Mouse (Mus musculus): ENCODE results near the gene Abcb1a. TPM values are rescaled to one million over a fixed set of nuclear protein-coding genes. Genes with fewer than 3 reads are reported as not detected.
A peak's percentile ranks its signal among the peaks of the same experiment; 100 is the strongest.

Gene Abcb1a
- total and polyA plus RNA-seq, 2 experiments: 2.2 to 12.5 TPM

DNA sequence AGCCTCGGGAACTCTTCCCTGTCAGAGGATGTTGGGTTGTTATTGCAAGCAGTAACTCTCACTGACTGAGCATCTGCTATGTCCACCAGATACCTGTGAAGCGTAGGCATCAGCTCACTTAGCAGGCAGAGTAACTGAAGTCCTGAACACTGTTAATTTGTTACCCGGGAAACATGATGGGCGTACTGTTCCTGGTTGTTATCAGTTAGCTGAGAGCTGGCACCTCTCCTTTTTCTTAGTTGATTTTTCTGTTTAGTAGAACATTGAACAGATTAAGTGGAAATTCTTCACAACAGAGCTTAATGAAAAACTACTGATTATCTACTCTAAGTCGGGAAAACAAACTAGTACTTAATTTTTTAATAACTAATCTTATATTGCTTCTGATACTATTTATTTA, 27.7 kb downstream of the Abcb1a start:
- Histone ChIP-seq H3K9ac (ENCODE audit: low read depth, low read length) (no peak overlapping the region), H3K4me3 (ENCODE audit: insufficient read depth, low read depth, low read length) (no peak overlapping the region), H3K4me1 (ENCODE audit: control insufficient read depth, insufficient read depth, low read length) (peaks cover 6% of the 10 kb centered on the region; the same call in 1 of the 2 replicates), H3K79me2 (ENCODE audit: control insufficient read depth, insufficient read depth, low read length) (no peaks in the 10 kb centered on the region), H3K27ac (replicated peaks; ENCODE audit: insufficient read depth, low read depth, low read length) (no peak overlapping the region), H3K36me3 (ENCODE audit: control insufficient read depth, insufficient read depth, low read length) (no peaks in the 10 kb centered on the region), H3K27me3 (ENCODE audit: control insufficient read depth, insufficient read depth, low read length) (no peaks in the 10 kb centered on the region)
- DNase-seq (ENCODE audit: extremely low read depth, low read depth, low spot score): peak; percentile 81
- TF ChIP-seq CTCF (IDR thresholded peaks at IDR 0.05; ENCODE audit: low read depth, low read length): no peak
- no peak for TF ChIP-seq POLR2A (IDR thresholded peaks at IDR 0.05; ENCODE audit: extremely low read depth, insufficient read depth, low read length)
- WGBS: 38% methylated on average over 5 of the region's 5 CpGs

DNA sequence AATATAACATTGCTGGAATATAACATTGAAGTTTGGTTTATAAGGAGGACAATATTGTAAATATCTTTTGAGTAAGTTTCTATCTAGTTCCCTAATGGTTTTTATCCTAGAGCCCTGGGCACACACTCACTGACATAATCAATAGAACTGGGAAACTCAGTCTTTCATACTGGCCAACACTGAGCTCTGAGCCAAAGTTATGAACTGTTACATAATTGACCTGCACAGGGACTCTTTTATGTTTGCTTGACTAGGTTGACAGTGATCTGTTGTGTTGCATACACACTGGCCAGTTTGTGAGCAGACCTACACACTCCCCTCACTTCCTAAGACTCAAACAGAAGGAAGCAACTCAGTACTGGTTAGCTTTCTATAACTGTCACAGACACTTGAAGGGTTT, 56.2 kb downstream of the Abcb1a start:
- Histone ChIP-seq H3K27me3 (ENCODE audit: control insufficient read depth, insufficient read depth, low read length) (no peaks in the 10 kb centered on the region), H3K4me3 (ENCODE audit: insufficient read depth, low read depth, low read length) (no peak overlapping the region), H3K4me1 (ENCODE audit: control insufficient read depth, insufficient read depth, low read length) (peaks cover 4% of the 10 kb centered on the region), H3K36me3 (ENCODE audit: control insufficient read depth, insufficient read depth, low read length) (no peaks in the 10 kb centered on the region), H3K27ac (replicated peaks; ENCODE audit: insufficient read depth, low read depth, low read length) (no peak overlapping the region), H3K9ac (ENCODE audit: low read depth, low read length) (no peak overlapping the region), H3K79me2 (ENCODE audit: control insufficient read depth, insufficient read depth, low read length) (no peaks in the 10 kb centered on the region)
- DNase-seq (ENCODE audit: extremely low read depth, low read depth, low spot score): peak; percentile 91
- TF ChIP-seq CTCF (IDR thresholded peaks at IDR 0.05; ENCODE audit: low read depth, low read length) (no peak), POLR2A (IDR thresholded peaks at IDR 0.05; ENCODE audit: extremely low read depth, insufficient read depth, low read length) (no peak)

DNA sequence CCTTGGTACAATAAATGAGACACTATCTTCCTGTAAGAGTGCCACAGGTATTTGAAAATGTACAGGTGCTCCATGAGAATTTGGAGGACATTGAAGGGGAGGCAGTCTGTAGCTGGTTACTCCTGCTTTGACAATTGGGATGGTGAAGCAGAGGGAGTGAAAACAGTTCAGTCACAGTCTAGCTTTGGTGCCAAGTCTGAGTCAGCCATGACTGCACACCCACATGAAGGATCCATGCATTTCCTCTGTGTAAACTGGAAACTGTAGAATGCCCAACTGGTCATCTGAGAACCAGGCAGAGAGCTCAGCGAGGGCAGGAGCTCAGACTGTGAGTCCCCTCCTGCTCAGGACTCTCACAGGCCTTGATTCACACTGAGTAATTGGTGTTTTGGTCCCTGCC, 59.7 kb downstream of the Abcb1a start:
- DNase-seq (ENCODE audit: extremely low read depth, low read depth, low spot score): no peak
- H3K9ac ChIP-seq (ENCODE audit: low read depth, low read length): no peak overlapping the region
- H3K27me3 ChIP-seq (ENCODE audit: control insufficient read depth, insufficient read depth, low read length): no peaks in the 10 kb centered on the region
- H3K27ac ChIP-seq (replicated peaks; ENCODE audit: insufficient read depth, low read depth, low read length): no peak overlapping the region
- TF ChIP-seq CTCF (IDR thresholded peaks at IDR 0.05; ENCODE audit: low read depth, low read length): no peak
- TF ChIP-seq POLR2A (IDR thresholded peaks at IDR 0.05; ENCODE audit: extremely low read depth, insufficient read depth, low read length): no peak
- WGBS: 83% methylated on average over 1 of the region's 1 CpGs
- no peak overlapping the region for H3K4me3 ChIP-seq (ENCODE audit: insufficient read depth, low read depth, low read length)
- peaks cover 4% of the 10 kb centered on the region for H3K4me1 ChIP-seq (ENCODE audit: control insufficient read depth, insufficient read depth, low read length)
- H3K36me3 ChIP-seq (ENCODE audit: control insufficient read depth, insufficient read depth, low read length): no peaks in the 10 kb centered on the region
- H3K79me2 ChIP-seq (ENCODE audit: control insufficient read depth, insufficient read depth, low read length): no peaks in the 10 kb centered on the region

DNA sequence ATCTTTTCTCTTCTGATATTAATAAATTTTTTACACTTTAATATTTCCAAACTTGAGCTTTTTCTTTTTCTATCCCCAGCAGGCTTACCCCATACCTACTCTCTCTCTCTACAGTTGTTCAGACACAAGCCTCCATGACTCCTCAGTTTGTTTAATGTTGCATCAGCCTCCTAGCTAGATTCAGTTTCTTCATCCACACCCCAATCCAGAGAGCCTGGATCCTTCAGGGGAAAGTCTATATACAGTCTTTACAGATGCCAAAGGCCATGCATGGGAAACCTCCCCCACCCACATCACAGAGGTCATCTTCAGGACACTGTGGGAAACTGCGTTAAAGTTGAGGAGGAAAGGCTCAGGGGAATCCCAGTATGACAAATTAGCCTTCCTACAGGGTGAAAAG, 62.3 kb downstream of the Abcb1a start:
- WGBS: 28% methylated on average over 1 of the region's 1 CpGs

DNA sequence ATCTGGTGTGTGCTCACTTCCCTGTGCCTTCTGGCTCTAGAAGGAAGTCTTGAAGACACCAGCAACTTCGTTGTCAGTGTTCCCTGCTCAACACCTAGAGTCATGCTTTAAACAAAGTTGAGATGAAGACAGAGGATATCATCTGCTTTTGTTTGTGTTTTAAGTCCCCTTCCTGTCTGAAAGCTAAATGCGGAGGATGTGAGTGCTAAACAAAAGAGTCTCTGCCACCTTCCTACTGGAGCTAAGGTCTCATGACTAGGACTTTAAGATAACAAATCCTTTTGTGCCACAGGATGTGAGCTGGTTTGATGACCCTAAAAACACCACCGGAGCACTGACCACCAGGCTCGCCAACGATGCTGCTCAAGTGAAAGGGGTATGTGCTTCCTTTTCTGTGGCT, 63.0 kb downstream of the Abcb1a start:
- H3K4me3 ChIP-seq (ENCODE audit: insufficient read depth, low read depth, low read length): no peak overlapping the region
- 75% methylated on average over 5 of the region's 5 CpGs for WGBS
- no peaks in the 10 kb centered on the region for H3K79me2 ChIP-seq (ENCODE audit: control insufficient read depth, insufficient read depth, low read length)
- no peak for TF ChIP-seq POLR2A (IDR thresholded peaks at IDR 0.05; ENCODE audit: extremely low read depth, insufficient read depth, low read length)
- TF ChIP-seq CTCF (IDR thresholded peaks at IDR 0.05; ENCODE audit: low read depth, low read length): no peak
- no peak overlapping the region for H3K9ac ChIP-seq (ENCODE audit: low read depth, low read length)
- H3K27me3 ChIP-seq (ENCODE audit: control insufficient read depth, insufficient read depth, low read length): no peaks in the 10 kb centered on the region
- DNase-seq (ENCODE audit: extremely low read depth, low read depth, low spot score): no peak
- no peak overlapping the region for H3K27ac ChIP-seq (replicated peaks; ENCODE audit: insufficient read depth, low read depth, low read length)
- H3K4me1 ChIP-seq (ENCODE audit: control insufficient read depth, insufficient read depth, low read length): no peaks in the 10 kb centered on the region
- no peaks in the 10 kb centered on the region for H3K36me3 ChIP-seq (ENCODE audit: control insufficient read depth, insufficient read depth, low read length)

More for the DNA sequence above, 62.3 kb downstream of the Abcb1a start:
- Histone ChIP-seq H3K27ac (replicated peaks; ENCODE audit: insufficient read depth, low read depth, low read length) (no peak overlapping the region), H3K36me3 (ENCODE audit: control insufficient read depth, insufficient read depth, low read length) (no peaks in the 10 kb centered on the region), H3K4me3 (ENCODE audit: insufficient read depth, low read depth, low read length) (no peak overlapping the region), H3K9ac (ENCODE audit: low read depth, low read length) (no peak overlapping the region), H3K27me3 (ENCODE audit: control insufficient read depth, insufficient read depth, low read length) (no peaks in the 10 kb centered on the region), H3K4me1 (ENCODE audit: control insufficient read depth, insufficient read depth, low read length) (no peaks in the 10 kb centered on the region), H3K79me2 (ENCODE audit: control insufficient read depth, insufficient read depth, low read length) (no peaks in the 10 kb centered on the region)
- no peak for DNase-seq (ENCODE audit: extremely low read depth, low read depth, low spot score)
- TF ChIP-seq POLR2A (IDR thresholded peaks at IDR 0.05; ENCODE audit: extremely low read depth, insufficient read depth, low read length): no peak
- no peak for TF ChIP-seq CTCF (IDR thresholded peaks at IDR 0.05; ENCODE audit: low read depth, low read length)

DNA sequence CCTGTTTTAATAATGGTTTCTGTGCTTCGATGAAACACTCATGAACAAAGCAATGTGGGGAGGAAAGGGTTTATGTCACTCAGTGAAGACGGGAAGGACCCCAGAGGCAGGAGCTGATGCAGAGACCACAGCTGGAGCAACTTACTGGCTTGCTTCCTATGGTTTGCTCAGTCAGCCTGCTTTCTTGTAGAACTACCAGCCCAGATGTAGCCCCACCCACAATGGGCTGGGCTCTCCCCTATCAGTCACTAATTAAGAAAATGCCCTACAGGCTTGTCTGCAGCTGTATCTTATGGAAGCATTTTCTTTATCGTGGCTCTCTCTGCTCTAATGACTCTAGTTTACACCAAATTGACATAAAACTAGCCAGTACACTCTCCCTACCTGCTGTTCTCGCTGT, 67.9 kb downstream of the Abcb1a start:
- Histone ChIP-seq H3K9ac (ENCODE audit: low read depth, low read length) (no peak overlapping the region), H3K36me3 (ENCODE audit: control insufficient read depth, insufficient read depth, low read length) (no peaks in the 10 kb centered on the region), H3K4me3 (ENCODE audit: insufficient read depth, low read depth, low read length) (no peak overlapping the region), H3K27ac (replicated peaks; ENCODE audit: insufficient read depth, low read depth, low read length) (no peak overlapping the region), H3K79me2 (ENCODE audit: control insufficient read depth, insufficient read depth, low read length) (no peaks in the 10 kb centered on the region), H3K4me1 (ENCODE audit: control insufficient read depth, insufficient read depth, low read length) (no peaks in the 10 kb centered on the region), H3K27me3 (ENCODE audit: control insufficient read depth, insufficient read depth, low read length) (no peaks in the 10 kb centered on the region)
- 67% methylated on average over 4 of the region's 4 CpGs for WGBS
- DNase-seq (ENCODE audit: extremely low read depth, low read depth, low spot score): no peak
- TF ChIP-seq POLR2A (IDR thresholded peaks at IDR 0.05; ENCODE audit: extremely low read depth, insufficient read depth, low read length) (no peak), CTCF (IDR thresholded peaks at IDR 0.05; ENCODE audit: low read depth, low read length) (no peak)

Measured in liver, adult 2 months (tissue).